Mouse (Mus musculus): ENCODE results near the gene Galnt11.

DNA sequence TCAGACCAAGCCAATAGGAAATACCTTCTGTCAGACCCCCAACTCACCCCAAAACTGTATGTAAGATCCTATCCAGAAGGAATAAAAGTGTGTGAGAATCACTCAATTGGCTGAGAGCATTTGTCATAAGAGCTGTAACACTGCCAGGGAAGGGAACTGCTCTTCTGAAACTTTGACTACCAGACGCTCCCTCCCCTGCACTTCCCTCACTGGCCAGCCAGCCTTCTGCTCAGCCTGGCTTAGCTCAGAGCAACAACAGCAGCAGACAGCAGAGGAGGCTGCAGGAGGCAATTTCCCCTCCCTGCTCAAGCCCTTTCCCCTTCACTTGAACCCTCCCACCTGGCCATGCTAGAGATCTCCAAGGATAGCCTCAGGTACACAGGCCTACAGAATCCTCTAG is 9.8 kb upstream of the Galnt11 start:
- TF ChIP-seq CTCF (IDR thresholded peaks at IDR 0.05; ENCODE audit: low read depth, low read length) (no peak), POLR2A (IDR thresholded peaks at IDR 0.05; ENCODE audit: insufficient read depth, low read length) (no peak)
